Mouse (Mus musculus) MEL (cell line): ENCODE measurements around the gene Supt7l. TPM values are rescaled to one million over a fixed set of nuclear protein-coding genes. Genes with fewer than 3 reads are reported as not detected.

ENCODE experiments used
- DNase-seq: peaks from one replicate; pipeline ENCODE4 v3.0.0; 2011; ENCODE audit warnings: low read depth, low spot score
- H3K27ac ChIP-seq: 2 replicates; pipeline ENCODE4 v1.5.1; 2012; ENCODE audit warnings: low read depth, mild to moderate bottlenecking, control low read depth, low read length, moderate library complexity; ENCODE audit not compliant: control insufficient read depth
- H3K27me3 ChIP-seq, 2 experiments: fragments of 150-350 bp in 1 of 2; sonication (generic) in 1 of 2; 2 replicates each; pipeline ENCODE4 v1.6.1; 2012; ENCODE audit warnings: low read length in 2 of 2, mild to moderate bottlenecking in 2 of 2, improper control_type of control experiment in 1 of 2, moderate library complexity in 1 of 2; ENCODE audit not compliant: insufficient read depth in 2 of 2, control insufficient read depth in 1 of 2
- H3K36me3 ChIP-seq, 2 experiments: 2 replicates each; pipeline ENCODE4 v1.6.1; 2012 to 2014; ENCODE audit warnings: low read length in 2 of 2, improper control_type of control experiment in 1 of 2, inconsistent platforms in 1 of 2, mild to moderate bottlenecking in 1 of 2; ENCODE audit not compliant: insufficient read depth in 2 of 2, control insufficient read depth in 1 of 2
- H3K4me1 ChIP-seq, 2 experiments: fragments of 150-350 bp in 1 of 2; sonication (generic) in 1 of 2; 2 replicates each; pipeline ENCODE4 v1.6.1; 2012; ENCODE audit warnings: low read length in 2 of 2, improper control_type of control experiment in 1 of 2, mild to moderate bottlenecking in 1 of 2; ENCODE audit not compliant: insufficient read depth in 2 of 2, control insufficient read depth in 1 of 2
- H3K4me3 ChIP-seq, 2 experiments: fragments of 150-350 bp in 1 of 2; sonication (generic) in 1 of 2; 2 replicates each; pipeline ENCODE4 v1.5.1; 2012; ENCODE audit warnings: low read depth in 2 of 2, low read length in 2 of 2, mild to moderate bottlenecking in 2 of 2, moderate library complexity in 2 of 2, control low read depth in 1 of 2, improper control_type of control experiment in 1 of 2; ENCODE audit not compliant: control insufficient read depth in 1 of 2, insufficient read depth in 1 of 2
- H3K79me2 ChIP-seq: 2 replicates; pipeline ENCODE4 v1.6.1; 2012; ENCODE audit warnings: mild to moderate bottlenecking, low read length, moderate library complexity; ENCODE audit not compliant: control insufficient read depth, poor library complexity, insufficient read depth
- H3K9ac ChIP-seq: 2 replicates; pipeline ENCODE4 v1.6.1; 2012; ENCODE audit warnings: low read depth, mild to moderate bottlenecking, control low read depth, low read length, moderate library complexity; ENCODE audit not compliant: control insufficient read depth, poor library complexity, severe bottlenecking
- H3K9me3 ChIP-seq: fragments of 150-350 bp; sonication (generic); replicated peaks from 2 replicates; pipeline ENCODE4 v1.6.1; 2012; ENCODE audit warnings: mild to moderate bottlenecking, low read length, improper control_type of control experiment, moderate library complexity; ENCODE audit not compliant: insufficient read depth
- BHLHE40 ChIP-seq: IDR thresholded peaks from 2 replicates; pipeline ENCODE4 v1.6.1; 2012; ENCODE audit warnings: low read depth, mild to moderate bottlenecking, inconsistent platforms, low read length, improper control_type of control experiment, borderline replicate concordance
- CHD2 ChIP-seq: IDR thresholded peaks from 2 replicates; pipeline ENCODE4 v1.6.1; 2011; ENCODE audit warnings: low read length, improper control_type of control experiment
- CTCF ChIP-seq, 3 experiments: IDR thresholded peaks in 2 of 3; conservative IDR thresholded peaks in 1 of 3; 2 replicates each; pipeline ENCODE4 v1.5.1; 2011 to 2012; ENCODE audit warnings: low read length in 3 of 3, low read depth in 2 of 3, mild to moderate bottlenecking in 2 of 3, improper control_type of control experiment in 1 of 3, inconsistent platforms in 1 of 3, mixed read lengths in 1 of 3, moderate library complexity in 1 of 3; ENCODE audit not compliant: control insufficient read depth in 1 of 3, insufficient read depth in 1 of 3, poor library complexity in 1 of 3, severe bottlenecking in 1 of 3
- ELF1 ChIP-seq: IDR thresholded peaks from 2 replicates; pipeline ENCODE4 v1.6.1; 2014; ENCODE audit warnings: low read depth, mild to moderate bottlenecking, inconsistent platforms, low read length, improper control_type of control experiment, moderate library complexity
- ETS1 ChIP-seq: IDR thresholded peaks from 2 replicates; pipeline ENCODE4 v1.6.1; 2012; ENCODE audit warnings: low read depth, mild to moderate bottlenecking, inconsistent platforms, low read length, improper control_type of control experiment, moderate library complexity
- GATA1 ChIP-seq: IDR thresholded peaks from 2 replicates; pipeline ENCODE4 v1.6.1; 2011; ENCODE audit warnings: low read depth, low read length, improper control_type of control experiment
- HCFC1 ChIP-seq: IDR thresholded peaks from 2 replicates; pipeline ENCODE4 v1.6.1; 2012; ENCODE audit warnings: low read depth, mild to moderate bottlenecking, inconsistent platforms, low read length, improper control_type of control experiment, moderate library complexity
- MAZ ChIP-seq: IDR thresholded peaks from 2 replicates; pipeline ENCODE4 v1.6.1; 2012; ENCODE audit warnings: low read depth, mild to moderate bottlenecking, inconsistent platforms, low read length, improper control_type of control experiment
- MEF2A ChIP-seq: IDR thresholded peaks from 2 replicates; pipeline ENCODE4 v1.6.1; 2014; ENCODE audit warnings: low read depth, mild to moderate bottlenecking, inconsistent platforms, low read length, improper control_type of control experiment; ENCODE audit not compliant: poor library complexity, insufficient replicate concordance, severe bottlenecking; ENCODE audit errors: extremely low read depth
- MXI1 ChIP-seq: IDR thresholded peaks from 2 replicates; pipeline ENCODE4 v1.6.1; 2011; ENCODE audit warnings: mild to moderate bottlenecking, low read depth, low read length, improper control_type of control experiment
- MYC ChIP-seq: IDR thresholded peaks from 2 replicates; pipeline ENCODE4 v1.6.1; 2011; ENCODE audit warnings: low read depth, mild to moderate bottlenecking, low read length, improper control_type of control experiment, moderate library complexity
- NRF1 ChIP-seq: IDR thresholded peaks from 2 replicates; pipeline ENCODE4 v1.6.1; 2014; ENCODE audit warnings: low read depth, mild to moderate bottlenecking, inconsistent platforms, low read length, improper control_type of control experiment, moderate library complexity; ENCODE audit not compliant: poor library complexity, insufficient read depth, severe bottlenecking
- POLR2AphosphoS5 ChIP-seq: IDR thresholded peaks from 2 replicates; pipeline ENCODE4 v1.6.1; 2012; ENCODE audit warnings: low read depth, borderline replicate concordance, mild to moderate bottlenecking, inconsistent platforms, low read length, moderate library complexity, mixed read lengths
- RCOR1 ChIP-seq: IDR thresholded peaks from 2 replicates; pipeline ENCODE4 v1.6.1; 2012; ENCODE audit warnings: low read depth, mild to moderate bottlenecking, inconsistent platforms, low read length, improper control_type of control experiment
- SIN3A ChIP-seq: IDR thresholded peaks from 2 replicates; pipeline ENCODE4 v1.6.1; 2012; ENCODE audit warnings: low read length, improper control_type of control experiment, inconsistent platforms
- SMC3 ChIP-seq: IDR thresholded peaks from 2 replicates; pipeline ENCODE4 v1.6.1; 2011; ENCODE audit warnings: low read depth, low read length, improper control_type of control experiment
- TAL1 ChIP-seq: IDR thresholded peaks from 2 replicates; pipeline ENCODE4 v1.6.1; 2012; ENCODE audit warnings: mild to moderate bottlenecking, inconsistent platforms, low read length, moderate library complexity, mixed read lengths
- TCF12 ChIP-seq: IDR thresholded peaks from 2 replicates; pipeline ENCODE4 v1.6.1; 2014; ENCODE audit warnings: low read depth, mild to moderate bottlenecking, inconsistent platforms, low read length, improper control_type of control experiment, moderate library complexity
- UBTF ChIP-seq: IDR thresholded peaks from 2 replicates; pipeline ENCODE4 v1.6.1; 2012; ENCODE audit warnings: low read depth, mild to moderate bottlenecking, inconsistent platforms, low read length, improper control_type of control experiment, moderate library complexity, borderline replicate concordance; ENCODE audit not compliant: insufficient read depth
- USF2 ChIP-seq, 2 experiments: IDR thresholded peaks; 2 replicates each; pipeline ENCODE4 v1.6.1; 2011 to 2012; ENCODE audit warnings: improper control_type of control experiment in 2 of 2, low read length in 2 of 2, borderline replicate concordance in 1 of 2, inconsistent platforms in 1 of 2, low read depth in 1 of 2, mild to moderate bottlenecking in 1 of 2; ENCODE audit not compliant: insufficient read depth in 1 of 2
- ZC3H11A ChIP-seq: IDR thresholded peaks from 2 replicates; pipeline ENCODE4 v1.6.1; 2012; ENCODE audit warnings: low read depth, mild to moderate bottlenecking, inconsistent platforms, low read length, improper control_type of control experiment
- ZKSCAN1 ChIP-seq: IDR thresholded peaks from 2 replicates; pipeline ENCODE4 v1.6.1; 2012; ENCODE audit warnings: low read depth, mild to moderate bottlenecking, inconsistent platforms, low read length, improper control_type of control experiment, moderate library complexity
- ZMIZ1 ChIP-seq: IDR thresholded peaks from 2 replicates; pipeline ENCODE4 v1.6.1; 2012; ENCODE audit warnings: low read depth, mild to moderate bottlenecking, inconsistent platforms, low read length, improper control_type of control experiment, moderate library complexity
- ZNF384 ChIP-seq: IDR thresholded peaks from 2 replicates; pipeline ENCODE4 v1.6.1; 2012; ENCODE audit warnings: low read depth, mild to moderate bottlenecking, inconsistent platforms, low read length, improper control_type of control experiment
- polyA plus RNA-seq, 2 experiments: library from polyadenylated mRNA; stranded (reverse) in 1 of 2; unstranded in 1 of 2; fragments of >175 nt in 1 of 2; fragments of >200 nt in 1 of 2; gene quantifications; 2 replicates each; pipeline versions ENCODE4 v1.2.1 to v1.2.4; 2012; ENCODE audit warnings: low replicate concordance in 2 of 2, low read depth in 1 of 2; ENCODE audit not compliant: insufficient read length in 2 of 2, insufficient read depth in 1 of 2, missing spikeins in 1 of 2
- total RNA-seq: library from RNA; depleted of rRNA; stranded (reverse); fragments of 300-350 nt; gene quantifications from 2 replicates; pipeline ENCODE4 v1.2.3, GENCODE M21; 2012

Gene Supt7l
- total and polyA plus RNA-seq, 3 experiments: 19.3 to 23.6 TPM; not detected in 1

DNA sequence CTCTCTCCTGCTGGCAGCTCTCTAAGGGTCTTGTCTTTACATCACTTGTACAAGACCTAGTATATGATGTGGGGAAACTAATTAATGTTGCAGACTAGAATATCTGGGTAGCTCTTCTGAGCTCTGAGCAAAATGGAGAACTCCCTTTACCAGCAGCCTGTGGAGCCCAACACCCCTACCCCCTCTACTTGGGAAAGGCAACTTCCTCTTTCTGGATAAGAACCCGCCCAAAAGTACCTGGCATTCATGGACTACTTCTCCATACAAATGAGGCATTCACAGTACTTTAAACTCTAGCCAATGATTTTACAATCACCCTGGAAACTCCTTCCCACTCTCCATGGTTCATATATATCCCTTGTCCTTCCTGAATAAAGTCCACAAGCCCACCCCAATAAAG, 15.1 kb downstream of the Supt7l start (continued):
- no peak for TF ChIP-seq ELF1
- TF ChIP-seq SMC3: 0 out of 2 replicates have a peak, but pooled peaks have one; percentile 11
- 0 out of 2 replicates have a peak, but pooled peaks have one; percentile 57 for TF ChIP-seq UBTF
- TF ChIP-seq NRF1: no peak
- no peak for TF ChIP-seq CTCF (IDR thresholded peaks at IDR 0.05 in 2 of 3, conservative IDR thresholded peaks at IDR 0.05 in 1 of 3; ENCODE audit: control insufficient read depth in 1 of 3, insufficient read depth in 1 of 3, low read depth in 2 of 3, low read length in 3 of 3, poor library complexity in 1 of 3, severe bottlenecking in 1 of 3)
- 0 out of 2 replicates have a peak, but pooled peaks have one; percentile 44 for TF ChIP-seq SIN3A
- TF ChIP-seq MAZ: no peak
- TF ChIP-seq USF2 (IDR thresholded peaks at IDR 0.05; ENCODE audit: borderline replicate concordance in 1 of 2, insufficient read depth in 1 of 2, low read depth in 1 of 2, low read length in 2 of 2): no peak
- TF ChIP-seq MEF2A: no peak
- TF ChIP-seq ZKSCAN1: no peak
- 0 out of 2 replicates have a peak, but pooled peaks have one; percentile 4 for TF ChIP-seq GATA1
- no peak for TF ChIP-seq TAL1
- TF ChIP-seq POLR2AphosphoS5: no peak
- no peak for TF ChIP-seq ZMIZ1
- TF ChIP-seq MXI1: no peak
- TF ChIP-seq ETS1: no peak
- TF ChIP-seq MYC: peak; percentile 49; the same call in 1 of the 2 replicates
- TF ChIP-seq RCOR1: peak; percentile 62
- TF ChIP-seq TCF12: 0 out of 2 replicates have a peak, but pooled peaks have one; percentile 6
- TF ChIP-seq HCFC1: peak; percentile 38; the same call in 1 of the 2 replicates

DNA sequence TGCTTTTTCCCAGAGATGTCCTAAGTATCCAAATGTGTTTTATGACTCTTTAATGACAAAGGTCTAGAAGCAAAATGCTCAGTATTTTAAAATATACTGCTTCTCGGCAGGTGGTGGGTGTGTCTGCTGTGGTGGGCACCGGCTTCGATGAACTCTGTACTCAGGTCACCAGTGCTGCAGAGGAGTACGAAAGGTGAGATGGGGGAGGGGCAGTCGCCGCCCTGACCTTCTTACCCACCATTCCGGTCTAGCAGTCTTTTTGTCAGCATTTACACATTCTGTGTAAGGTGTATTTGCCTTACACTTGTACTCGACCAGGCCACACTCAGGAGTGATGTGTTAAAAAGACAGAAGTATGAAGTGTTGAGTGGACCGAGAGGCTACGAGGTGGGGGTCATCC, 22.8 kb downstream of the Supt7l start:
- no peak for DNase-seq
- H3K36me3 ChIP-seq: peaks cover 0 to 6% of the 10 kb centered on the region in 2 experiments; a peak in 1 of 4 replicates
- H3K4me3 ChIP-seq: no peak overlapping the region
- no peaks in the 10 kb centered on the region for H3K4me1 ChIP-seq
- no peak overlapping the region for H3K9ac ChIP-seq
- H3K27me3 ChIP-seq: no peaks in the 10 kb centered on the region
- H3K79me2 ChIP-seq: no peaks in the 10 kb centered on the region
- no peak overlapping the region for H3K27ac ChIP-seq
- H3K9me3 ChIP-seq: no peaks in the 10 kb centered on the region
- no peak for TF ChIP-seq UBTF
- no peak for TF ChIP-seq BHLHE40
- TF ChIP-seq MXI1: no peak
- TF ChIP-seq MYC: no peak
- TF ChIP-seq CTCF (IDR thresholded peaks at IDR 0.05 in 2 of 3, conservative IDR thresholded peaks at IDR 0.05 in 1 of 3; ENCODE audit: control insufficient read depth in 1 of 3, insufficient read depth in 1 of 3, low read depth in 2 of 3, low read length in 3 of 3, poor library complexity in 1 of 3, severe bottlenecking in 1 of 3): no peak
- no peak for TF ChIP-seq CHD2
- TF ChIP-seq SIN3A: no peak
- TF ChIP-seq ZC3H11A: no peak
- no peak for TF ChIP-seq MAZ
- TF ChIP-seq ZNF384: no peak
- TF ChIP-seq TAL1: no peak
- TF ChIP-seq TCF12: no peak
- TF ChIP-seq, all 39 proteins: peak for 0
